Mouse (Mus musculus) cerebellum, postnatal 14 days (tissue): Measurements from ENCODE around the gene U2af1l4.

ENCODE experiments used
- DNase-seq, 2 experiments: peaks; one replicate each; pipeline ENCODE4 v3.0.0; 2021; ENCODE audit warnings: mixed read lengths in 2 of 2

U2af1l4 gene

DNA sequence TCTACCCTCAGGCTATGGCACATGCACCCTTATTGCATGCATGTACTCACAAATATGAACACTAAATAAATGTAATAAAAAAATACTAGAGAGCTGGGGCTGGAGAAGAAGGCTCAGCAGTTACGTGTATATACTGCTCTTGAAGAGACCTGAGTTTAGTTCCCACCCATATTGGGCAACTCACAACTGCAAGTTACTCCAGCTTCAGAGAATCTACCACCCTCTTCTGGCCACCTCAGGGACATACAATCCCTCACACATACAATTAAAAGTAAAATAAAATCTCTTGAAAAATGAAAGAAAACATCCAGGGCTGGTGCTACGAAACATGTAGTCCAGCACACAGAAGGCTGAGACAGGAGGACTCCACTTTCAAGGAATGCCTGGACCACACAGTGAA lies 51.4 kb downstream of the U2af1l4 start:
- no peak for DNase-seq
